Mouse (Mus musculus) midbrain, embryonic 15.5 days (tissue): ENCODE data around the gene Afdn. TPM values are rescaled to one million over a fixed set of nuclear protein-coding genes. Genes with fewer than 3 reads are reported as not detected.
"Not testable (repeated sequence)": the region's sequence is repeated elsewhere in the genome, so short reads cannot be mapped to it uniquely, and the experiment has no call there.

Experiments
- ATAC-seq: fragments of 200-750 bp; cut with Nextera tagmentation; replicated peaks from 2 replicates; pipeline ENCODE4 v1.8.0; 2017; ENCODE audit warnings: moderate TSS enrichment
- H3K27ac ChIP-seq: fragments of 300-500 bp; sonication (generic); 2 replicates; pipeline ENCODE4 v1.5.1; 2015; ENCODE audit warnings: mild to moderate bottlenecking, inconsistent platforms
- H3K27me3 ChIP-seq: fragments of 300-500 bp; sonication (generic); replicated peaks from 2 replicates; pipeline ENCODE4 v1.6.1; 2015; ENCODE audit warnings: inconsistent platforms
- H3K36me3 ChIP-seq: fragments of 300-500 bp; sonication (generic); replicated peaks from 2 replicates; pipeline ENCODE4 v1.6.1; 2015; ENCODE audit warnings: inconsistent platforms
- H3K4me1 ChIP-seq: fragments of 300-500 bp; sonication (generic); 2 replicates; pipeline ENCODE4 v1.6.1; 2015; ENCODE audit warnings: inconsistent platforms
- H3K4me2 ChIP-seq: fragments of 300-500 bp; sonication (generic); 2 replicates; pipeline ENCODE4 v1.6.1; 2015; ENCODE audit warnings: inconsistent platforms, mild to moderate bottlenecking, moderate library complexity
- H3K4me3 ChIP-seq: fragments of 300-500 bp; sonication (generic); 2 replicates; pipeline ENCODE4 v1.5.1; 2015; ENCODE audit warnings: mild to moderate bottlenecking, inconsistent platforms
- H3K9ac ChIP-seq: fragments of 300-500 bp; sonication (generic); 2 replicates; pipeline ENCODE4 v1.6.1; 2015; ENCODE audit warnings: mild to moderate bottlenecking, inconsistent platforms
- H3K9me3 ChIP-seq: fragments of 300-500 bp; sonication (generic); 2 replicates; pipeline ENCODE4 v1.6.1; 2016; ENCODE audit warnings: inconsistent platforms
- WGBS: fragments of 180-500 bp; shearing (Covaris S2); methylation state at CpG from one replicate; pipeline ENCODE4 v1.1.7; 2015; ENCODE audit warnings: mixed read lengths; 5-methylcytosine and 5-hydroxymethylcytosine counted together
- polyA plus RNA-seq: library from polyadenylated mRNA; unstranded; fragments of >200 nt; fragmentation: Nextera tagmentation; extraction: Ambion mirVana; gene quantifications from 2 replicates; pipeline ENCODE4 v1.2.1, GENCODE M21; 2015

Afdn gene
- polyA plus RNA-seq, 1 experiment from 2014 or later, result 164 TPM

GRCm38 (mm10) chr17:13758586-13758985 is 1.8 kb upstream of the Afdn start:
- WGBS, result 18% methylated on average over 7 of the region's 7 CpGs
- peak overlapping the region; percentile 100 for H3K27ac ChIP-seq
- ATAC-seq, result no peak
- no peaks in the 10 kb centered on the region for H3K9me3 ChIP-seq
- H3K9ac ChIP-seq, result peak overlapping the region; percentile 96
- peak overlapping the region; percentile 96 for H3K4me3 ChIP-seq
- H3K36me3 ChIP-seq, result no peaks in the 10 kb centered on the region
- peaks cover 34% of the 10 kb centered on the region for H3K4me1 ChIP-seq
- H3K4me2 ChIP-seq, result peak overlapping the region; percentile 78
- no peaks in the 10 kb centered on the region for H3K27me3 ChIP-seq

GRCm38 (mm10) chr17:13759156-13759852 is 1.0 kb upstream of the Afdn start:
- no peaks in the 10 kb centered on the region for H3K27me3 ChIP-seq
- 4% methylated on average over 13 of the region's 13 CpGs for WGBS

GRCm38 (mm10) chr17:13760675-13761178 is 388 bp downstream of the Afdn start:
- H3K27me3 ChIP-seq, result no peaks in the 10 kb centered on the region
- H3K4me1 ChIP-seq, result peaks cover 41% of the 10 kb centered on the region
- peak; percentile 68 for ATAC-seq
- H3K27ac ChIP-seq, result peak overlapping the region; percentile 100
- peak overlapping the region; percentile 78 for H3K4me2 ChIP-seq
- under 1% methylated on average over 45 of the region's 72 CpGs for WGBS
- H3K36me3 ChIP-seq, result no peaks in the 10 kb centered on the region
- H3K4me3 ChIP-seq, result peak overlapping the region; percentile 96
- peak overlapping the region; percentile 96 for H3K9ac ChIP-seq
- H3K9me3 ChIP-seq, result no peaks in the 10 kb centered on the region

More at GRCm38 (mm10) chr17:13759156-13759852, 1.0 kb upstream of the Afdn start:
- H3K9me3 ChIP-seq, result no peaks in the 10 kb centered on the region
- H3K27ac ChIP-seq, result peak overlapping the region; percentile 100
- peak overlapping the region; percentile 78 for H3K4me2 ChIP-seq
- peaks cover 37% of the 10 kb centered on the region for H3K4me1 ChIP-seq
- H3K9ac ChIP-seq, result peak overlapping the region; percentile 96
- H3K36me3 ChIP-seq, result no peaks in the 10 kb centered on the region
- H3K4me3 ChIP-seq, result peak overlapping the region; percentile 96
- ATAC-seq, result no peak; the same call in 1 of the 2 replicates

GRCm38 (mm10) chr17:13761179-13761913 is 1.0 kb downstream of the Afdn start, which contains the start of gene Tcte2:
TSS of gene Tcte2 (minus strand) at chr17:13761825.
- Histone ChIP-seq H3K9ac (peak within 1 kb of the TSS; percentile 96), H3K27me3 (no peaks in the 10 kb centered on the region), H3K4me3 (peak within 1 kb of the TSS; percentile 96), H3K36me3 (no peaks in the 10 kb centered on the region), H3K27ac (peak within 1 kb of the TSS; percentile 100), H3K9me3 (no peaks in the 10 kb centered on the region), H3K4me1 (peaks cover 41% of the 10 kb centered on the region), H3K4me2 (peak within 1 kb of the TSS; percentile 78)
- WGBS, result under 1% methylated on average over 74 of the region's 74 CpGs
- peak; percentile 21 for ATAC-seq

GRCm38 (mm10) chr17:13763819-13764218 is 3.5 kb downstream of the Afdn start:
- WGBS, result 80% methylated on average over 1 of the region's 1 CpGs
- Histone ChIP-seq H3K4me1 (peaks cover 20% of the 10 kb centered on the region), H3K9me3 (no peaks in the 10 kb centered on the region)

GRCm38 (mm10) chr17:13764911-13765310 is 4.6 kb downstream of the Afdn start:
- 88% methylated on average over 2 of the region's 2 CpGs for WGBS

More at GRCm38 (mm10) chr17:13763819-13764218, 3.5 kb downstream of the Afdn start:
- Histone ChIP-seq H3K36me3 (no peaks in the 10 kb centered on the region), H3K27me3 (no peaks in the 10 kb centered on the region), H3K4me3 (no peak overlapping the region), H3K4me2 (no peak overlapping the region), H3K27ac (no peak overlapping the region), H3K9ac (no peak overlapping the region)
- no peak for ATAC-seq

GRCm38 (mm10) chr17:13768531-13768930 is 8.2 kb downstream of the Afdn start:
- no peak overlapping the region for H3K9ac ChIP-seq
- H3K36me3 ChIP-seq, result no peaks in the 10 kb centered on the region
- H3K4me2 ChIP-seq, result no peak overlapping the region
- 96% methylated on average over 1 of the region's 1 CpGs for WGBS
- no peaks in the 10 kb centered on the region for H3K9me3 ChIP-seq
- no peak overlapping the region for H3K27ac ChIP-seq
- H3K4me1 ChIP-seq, result peaks cover 7% of the 10 kb centered on the region
- ATAC-seq, result no peak
- no peak overlapping the region for H3K4me3 ChIP-seq
- no peaks in the 10 kb centered on the region for H3K27me3 ChIP-seq

More at GRCm38 (mm10) chr17:13764911-13765310, 4.6 kb downstream of the Afdn start:
- H3K27me3 ChIP-seq, ATAC-seq, H3K4me3 ChIP-seq, H3K36me3 ChIP-seq, H3K27ac ChIP-seq, H3K4me2 ChIP-seq, H3K9ac ChIP-seq, H3K9me3 ChIP-seq: not testable (repeated sequence)
- peaks cover 20% of the 10 kb centered on the region for H3K4me1 ChIP-seq

GRCm38 (mm10) chr17:13769256-13769655 is 8.9 kb downstream of the Afdn start:
- 94% methylated on average over 3 of the region's 3 CpGs for WGBS
- H3K27ac ChIP-seq, result no peak overlapping the region
- peaks cover 4% of the 10 kb centered on the region; the same call in 1 of the 2 replicates for H3K4me1 ChIP-seq
- H3K9me3 ChIP-seq, result no peaks in the 10 kb centered on the region
- no peak overlapping the region for H3K9ac ChIP-seq
- H3K27me3 ChIP-seq, result no peaks in the 10 kb centered on the region
- no peaks in the 10 kb centered on the region for H3K36me3 ChIP-seq
- no peak for ATAC-seq
- H3K4me2 ChIP-seq, result no peak overlapping the region
- no peak overlapping the region for H3K4me3 ChIP-seq

- H3K9ac ChIP-seq, result no peak overlapping the region
- H3K4me1 ChIP-seq, result no peaks in the 10 kb centered on the region
- no peak for ATAC-seq
- WGBS, result 91% methylated on average over 2 of the region's 2 CpGs
- no peaks in the 10 kb centered on the region for H3K9me3 ChIP-seq
- H3K4me2 ChIP-seq, result no peak overlapping the region
- H3K4me3 ChIP-seq, result no peak overlapping the region
- no peak overlapping the region for H3K27ac ChIP-seq
- H3K36me3 ChIP-seq, result no peaks in the 10 kb centered on the region
- no peaks in the 10 kb centered on the region for H3K27me3 ChIP-seq
These were observed 17.3 kb downstream of the Afdn start for GRCm38 (mm10) chr17:13777676-13778075.

GRCm38 (mm10) chr17:13778865-13779264 is 18.5 kb downstream of the Afdn start:
- no peak overlapping the region for H3K4me2 ChIP-seq
- no peak overlapping the region for H3K4me3 ChIP-seq
- WGBS, result 94% methylated on average over 1 of the region's 1 CpGs
- no peak overlapping the region for H3K9ac ChIP-seq
- peaks cover 5% of the 10 kb centered on the region for H3K4me1 ChIP-seq
- H3K27ac ChIP-seq, result no peak overlapping the region
- no peaks in the 10 kb centered on the region for H3K27me3 ChIP-seq
- no peaks in the 10 kb centered on the region for H3K9me3 ChIP-seq
- H3K36me3 ChIP-seq, result no peaks in the 10 kb centered on the region
- no peak for ATAC-seq

GRCm38 (mm10) chr17:13781948-13782347 is 21.6 kb downstream of the Afdn start:
- Histone ChIP-seq H3K4me3 (no peak overlapping the region), H3K4me2 (no peak overlapping the region), H3K9me3 (no peaks in the 10 kb centered on the region), H3K4me1 (peaks cover 19% of the 10 kb centered on the region), H3K27ac (no peak overlapping the region), H3K36me3 (no peaks in the 10 kb centered on the region), H3K9ac (no peak overlapping the region), H3K27me3 (no peaks in the 10 kb centered on the region)
- ATAC-seq, result no peak
- 87% methylated on average over 5 of the region's 5 CpGs for WGBS

- WGBS, result 86% methylated on average over 1 of the region's 1 CpGs
- H3K4me3 ChIP-seq, result no peak overlapping the region
- no peak overlapping the region for H3K27ac ChIP-seq
- H3K4me2 ChIP-seq, result no peak overlapping the region
- peaks cover 19% of the 10 kb centered on the region for H3K4me1 ChIP-seq
- no peaks in the 10 kb centered on the region for H3K36me3 ChIP-seq
- no peaks in the 10 kb centered on the region for H3K27me3 ChIP-seq
- H3K9ac ChIP-seq, result no peak overlapping the region
- no peaks in the 10 kb centered on the region for H3K9me3 ChIP-seq
- ATAC-seq, result no peak
These were observed 23.1 kb downstream of the Afdn start for GRCm38 (mm10) chr17:13783469-13783868.
